Mouse (Mus musculus): Measurements from ENCODE around the gene Mlf1. TPM values are rescaled to one million over a fixed set of nuclear protein-coding genes. Genes with fewer than 3 reads are reported as not detected.

The Mlf1 gene
- polyA plus RNA-seq, 1 experiment from 2014 or later = 44.7 TPM

DNA sequence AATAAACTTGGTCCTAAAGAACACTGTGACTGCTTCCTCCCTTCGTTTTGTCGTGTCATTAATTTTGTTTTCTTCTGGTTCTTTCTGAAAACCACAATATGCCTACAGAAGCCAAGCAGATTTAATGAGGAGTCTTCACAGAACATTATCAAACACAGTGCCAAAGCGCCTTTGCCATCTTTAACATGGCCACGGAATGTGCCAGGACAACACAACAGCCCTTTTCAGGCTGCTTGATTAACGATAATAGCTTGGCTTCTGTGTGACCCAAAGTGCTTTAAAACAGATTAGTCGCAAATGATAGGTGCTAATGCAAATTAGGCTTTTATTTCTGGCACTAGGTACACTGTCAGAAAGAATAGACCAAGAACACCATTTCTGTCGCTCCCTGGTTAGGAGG lies 15.5 kb upstream of the Mlf1 start:
- H3K36me3 ChIP-seq (ENCODE audit: control insufficient read depth, insufficient read depth, low read length) = no peaks in the 10 kb centered on the region
- ATAC-seq (ENCODE audit: low read depth) = no peak
- H3K4me2 ChIP-seq (ENCODE audit: low read depth, low read length) = no peak overlapping the region
- no peak overlapping the region for H3K27ac ChIP-seq (ENCODE audit: low read length)
- H3K4me1 ChIP-seq (replicated peaks; ENCODE audit: control insufficient read depth, insufficient read depth, low read length) = no peaks in the 10 kb centered on the region
- H3K27me3 ChIP-seq (ENCODE audit: control insufficient read depth, insufficient read depth, low read depth, low read length) = no peaks in the 10 kb centered on the region
- WGBS = 80% methylated on average over 7 of the region's 7 CpGs
- H3K4me3 ChIP-seq (ENCODE audit: low read length) = no peak overlapping the region
- no peaks in the 10 kb centered on the region for H3K9me3 ChIP-seq (ENCODE audit: control insufficient read depth, low read length)
- no peak overlapping the region for H3K9ac ChIP-seq (ENCODE audit: low read length)

DNA sequence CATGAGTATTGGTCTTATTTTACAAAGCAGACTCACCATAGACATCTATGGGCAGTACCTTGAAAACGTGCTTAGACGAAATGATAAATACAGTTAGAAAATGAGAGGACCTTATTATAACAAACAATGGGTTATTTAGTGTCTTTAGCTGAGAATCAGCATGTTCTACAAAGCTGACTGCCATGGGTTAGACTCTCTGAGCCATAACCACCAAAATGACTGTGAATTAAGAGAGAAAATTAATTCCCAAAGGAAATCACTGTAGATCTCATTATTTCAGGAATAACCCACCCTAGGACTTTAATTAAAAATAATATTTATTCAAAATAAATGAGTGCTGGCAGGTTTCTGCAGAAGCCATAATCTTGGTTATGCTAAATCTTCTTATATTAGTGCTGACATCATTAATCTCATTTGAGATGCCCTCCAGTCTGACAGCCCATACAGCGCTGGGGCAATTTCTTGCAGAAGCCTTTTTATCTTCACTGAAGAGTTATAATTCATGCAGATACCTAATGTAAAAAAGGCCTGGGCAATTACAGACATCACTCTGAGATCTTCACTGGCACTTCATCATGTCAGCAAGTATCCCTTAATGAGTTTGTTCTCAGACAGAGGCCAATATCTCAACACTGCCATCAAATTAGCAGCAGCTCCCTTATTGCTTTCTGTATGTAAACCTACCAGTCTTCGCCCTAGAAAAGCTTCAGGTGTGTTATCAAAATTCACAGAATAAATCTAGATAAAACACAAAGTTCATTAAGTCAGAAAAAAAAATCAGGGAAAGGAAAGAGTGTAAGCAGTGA lies 7.6 kb upstream of the Mlf1 start:
- no peak overlapping the region for H3K4me3 ChIP-seq (ENCODE audit: low read length)
- no peaks in the 10 kb centered on the region for H3K4me1 ChIP-seq (replicated peaks; ENCODE audit: control insufficient read depth, insufficient read depth, low read length)
- H3K9me3 ChIP-seq (ENCODE audit: control insufficient read depth, low read length) = no peaks in the 10 kb centered on the region
- WGBS = 67% methylated on average over 4 of the region's 4 CpGs
- ATAC-seq (ENCODE audit: low read depth) = no peak
- H3K36me3 ChIP-seq (ENCODE audit: control insufficient read depth, insufficient read depth, low read length) = no peaks in the 10 kb centered on the region
- H3K9ac ChIP-seq (ENCODE audit: low read length) = no peak overlapping the region
- no peak overlapping the region for H3K27ac ChIP-seq (ENCODE audit: low read length)
- no peak overlapping the region for H3K4me2 ChIP-seq (ENCODE audit: low read depth, low read length)
- H3K27me3 ChIP-seq (ENCODE audit: control insufficient read depth, insufficient read depth, low read depth, low read length) = no peaks in the 10 kb centered on the region

DNA sequence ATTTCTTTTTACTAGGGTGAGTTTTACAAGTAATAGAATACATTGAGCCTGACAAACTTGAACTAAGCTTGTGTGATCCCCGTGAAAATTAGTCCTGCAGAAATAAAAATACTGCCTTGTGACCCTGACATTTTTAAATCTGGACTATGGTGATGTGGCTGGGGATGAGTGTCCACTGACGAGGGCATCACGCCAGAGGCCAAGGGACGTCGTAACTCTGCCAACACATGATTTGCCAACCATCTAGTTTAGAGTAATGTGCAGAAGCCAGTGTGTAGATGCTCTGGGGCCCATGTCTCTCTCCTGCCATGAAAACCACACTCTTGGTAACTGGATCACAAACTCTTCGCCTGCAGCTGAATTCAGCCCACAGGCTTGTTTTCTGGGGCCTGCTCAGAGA lies 6.4 kb upstream of the Mlf1 start:
- H3K27me3 ChIP-seq (ENCODE audit: control insufficient read depth, insufficient read depth, low read depth, low read length) = no peaks in the 10 kb centered on the region
- no peak for ATAC-seq (ENCODE audit: low read depth)
- no peaks in the 10 kb centered on the region for H3K36me3 ChIP-seq (ENCODE audit: control insufficient read depth, insufficient read depth, low read length)
- no peak overlapping the region for H3K4me2 ChIP-seq (ENCODE audit: low read depth, low read length)
- 51% methylated on average over 6 of the region's 6 CpGs for WGBS
- H3K27ac ChIP-seq (ENCODE audit: low read length) = no peak overlapping the region
- no peaks in the 10 kb centered on the region for H3K4me1 ChIP-seq (replicated peaks; ENCODE audit: control insufficient read depth, insufficient read depth, low read length)
- H3K9me3 ChIP-seq (ENCODE audit: control insufficient read depth, low read length) = no peaks in the 10 kb centered on the region
- no peak overlapping the region for H3K4me3 ChIP-seq (ENCODE audit: low read length)
- no peak overlapping the region for H3K9ac ChIP-seq (ENCODE audit: low read length)

DNA sequence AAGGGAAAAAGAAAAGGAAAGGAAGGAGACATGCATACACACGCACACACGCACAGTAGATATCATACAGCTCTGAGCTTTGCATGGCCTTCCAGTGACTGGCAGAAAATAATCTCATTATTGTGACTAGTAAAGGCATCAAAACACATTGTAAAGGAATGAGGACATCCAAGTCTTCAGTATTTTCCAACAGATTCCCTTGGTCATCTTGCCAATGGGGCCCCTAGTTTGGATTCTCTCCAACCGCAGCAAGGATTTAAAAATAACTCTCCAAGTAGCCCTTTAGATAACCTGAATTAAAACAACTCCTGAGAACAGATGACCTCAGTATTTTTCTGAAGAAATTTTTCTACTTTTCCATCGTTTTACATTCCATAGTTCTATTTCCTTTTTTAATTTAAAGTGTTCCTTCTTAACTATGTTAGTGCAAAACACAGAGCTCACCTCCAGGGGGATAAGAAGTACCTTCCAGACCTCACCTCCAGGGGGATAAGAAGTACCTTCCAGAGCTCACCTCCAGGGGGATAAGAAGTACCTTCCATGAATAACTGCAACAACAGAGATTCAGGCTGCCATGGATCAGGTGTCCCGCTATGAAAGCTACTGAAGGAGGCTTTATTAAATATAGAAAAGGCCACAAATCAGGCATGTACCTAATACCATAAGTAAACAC lies 4.4 kb upstream of the Mlf1 start:
- H3K27ac ChIP-seq (ENCODE audit: low read length) = no peak overlapping the region

DNA sequence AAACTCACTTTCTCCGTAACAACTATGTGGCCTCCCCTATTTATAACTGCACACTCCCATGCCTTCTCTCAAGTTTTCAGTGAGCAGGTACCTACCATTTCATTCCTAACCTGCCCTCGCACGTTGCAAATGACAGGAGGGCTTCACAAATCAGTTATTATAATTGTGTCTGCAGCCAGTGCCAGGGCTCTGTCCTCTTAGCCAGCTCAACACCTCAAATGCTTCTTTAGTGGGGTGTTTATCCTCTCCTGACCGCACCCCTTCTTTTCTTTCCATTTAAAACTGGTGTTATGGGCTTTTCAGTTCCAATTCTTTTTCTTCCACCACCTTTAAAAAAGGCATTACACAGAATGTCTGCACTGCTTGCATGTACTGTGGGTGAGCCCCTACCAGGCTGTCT lies 1.7 kb upstream of the Mlf1 start:
- WGBS = 69% methylated on average over 4 of the region's 4 CpGs
- ATAC-seq (ENCODE audit: low read depth) = no peak
- no peaks in the 10 kb centered on the region for H3K4me1 ChIP-seq (replicated peaks; ENCODE audit: control insufficient read depth, insufficient read depth, low read length)
- no peaks in the 10 kb centered on the region for H3K36me3 ChIP-seq (ENCODE audit: control insufficient read depth, insufficient read depth, low read length)
- H3K9ac ChIP-seq (ENCODE audit: low read length) = no peak overlapping the region
- H3K27ac ChIP-seq (ENCODE audit: low read length) = no peak overlapping the region
- H3K4me3 ChIP-seq (ENCODE audit: low read length) = no peak overlapping the region
- H3K4me2 ChIP-seq (ENCODE audit: low read depth, low read length) = no peak overlapping the region
- H3K27me3 ChIP-seq (ENCODE audit: control insufficient read depth, insufficient read depth, low read depth, low read length) = peaks cover 6% of the 10 kb centered on the region
- no peaks in the 10 kb centered on the region for H3K9me3 ChIP-seq (ENCODE audit: control insufficient read depth, low read length)

More for the DNA sequence above, 4.4 kb upstream of the Mlf1 start:
- ATAC-seq (ENCODE audit: low read depth) = no peak
- no peak overlapping the region for H3K4me2 ChIP-seq (ENCODE audit: low read depth, low read length)
- no peaks in the 10 kb centered on the region for H3K36me3 ChIP-seq (ENCODE audit: control insufficient read depth, insufficient read depth, low read length)
- 65% methylated on average over 5 of the region's 5 CpGs for WGBS
- no peak overlapping the region for H3K9ac ChIP-seq (ENCODE audit: low read length)
- H3K9me3 ChIP-seq (ENCODE audit: control insufficient read depth, low read length) = no peaks in the 10 kb centered on the region
- peaks cover 5% of the 10 kb centered on the region for H3K27me3 ChIP-seq (ENCODE audit: control insufficient read depth, insufficient read depth, low read depth, low read length)
- H3K4me3 ChIP-seq (ENCODE audit: low read length) = no peak overlapping the region
- H3K4me1 ChIP-seq (replicated peaks; ENCODE audit: control insufficient read depth, insufficient read depth, low read length) = no peaks in the 10 kb centered on the region

DNA sequence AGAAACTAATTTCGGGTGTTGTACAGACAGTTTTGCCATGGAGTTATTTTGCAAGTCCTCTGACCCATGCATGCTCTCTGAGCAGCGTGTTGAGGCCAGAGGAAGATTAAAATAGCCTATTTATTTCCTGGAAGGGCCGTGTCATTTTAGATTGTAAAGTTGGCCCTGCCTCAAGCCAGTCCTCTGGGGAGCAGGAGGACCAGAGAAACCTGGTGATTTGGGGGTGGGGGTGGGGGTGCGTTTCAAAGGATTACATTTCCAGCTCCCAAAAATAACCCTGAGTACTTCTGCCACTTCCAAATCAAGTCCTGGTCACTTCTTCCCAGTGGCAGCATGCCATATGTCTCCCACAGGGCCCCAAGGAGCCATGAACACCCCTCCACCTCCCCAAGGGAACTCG lies 1.1 kb upstream of the Mlf1 start:
- Histone ChIP-seq H3K9ac (ENCODE audit: low read length) (no peak overlapping the region), H3K4me3 (ENCODE audit: low read length) (no peak overlapping the region), H3K9me3 (ENCODE audit: control insufficient read depth, low read length) (no peaks in the 10 kb centered on the region), H3K4me1 (replicated peaks; ENCODE audit: control insufficient read depth, insufficient read depth, low read length) (no peaks in the 10 kb centered on the region), H3K27ac (ENCODE audit: low read length) (no peak overlapping the region), H3K36me3 (ENCODE audit: control insufficient read depth, insufficient read depth, low read length) (no peaks in the 10 kb centered on the region), H3K27me3 (ENCODE audit: control insufficient read depth, insufficient read depth, low read depth, low read length) (peaks cover 6% of the 10 kb centered on the region), H3K4me2 (ENCODE audit: low read depth, low read length) (no peak overlapping the region)
- ATAC-seq (ENCODE audit: low read depth) = no peak
- 47% methylated on average over 5 of the region's 5 CpGs for WGBS

DNA sequence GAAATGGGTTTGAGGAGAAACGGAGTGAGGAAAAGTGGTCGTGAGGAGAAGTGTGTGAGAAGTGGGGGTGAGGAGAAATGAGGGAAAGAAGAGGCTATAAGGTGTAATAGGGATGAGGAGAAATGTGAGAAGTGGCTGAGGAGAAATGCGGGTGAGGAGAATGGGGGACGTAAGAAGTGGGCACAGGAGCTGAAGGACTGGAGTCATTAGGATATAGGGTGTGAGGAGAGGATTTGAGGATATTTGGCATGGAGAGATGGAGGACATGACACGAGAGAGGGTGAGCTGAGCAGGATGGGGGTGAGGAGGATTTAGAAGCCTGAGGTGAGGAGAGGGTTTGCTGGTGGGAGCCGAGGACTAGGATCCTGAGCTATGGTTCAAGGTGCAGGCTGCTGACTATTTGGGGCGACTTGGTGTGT lies 472 bp downstream of the Mlf1 start:
- no peaks in the 10 kb centered on the region for H3K4me1 ChIP-seq (replicated peaks; ENCODE audit: control insufficient read depth, insufficient read depth, low read length)
- 26% methylated on average over 7 of the region's 7 CpGs for WGBS
- H3K27me3 ChIP-seq (ENCODE audit: control insufficient read depth, insufficient read depth, low read depth, low read length) = peaks cover 6% of the 10 kb centered on the region
- peak overlapping the region; percentile 53 for H3K9ac ChIP-seq (ENCODE audit: low read length)
- H3K4me3 ChIP-seq (ENCODE audit: low read length) = peak overlapping the region; percentile 56
- peak overlapping the region; percentile 74 for H3K4me2 ChIP-seq (ENCODE audit: low read depth, low read length)
- no peaks in the 10 kb centered on the region for H3K9me3 ChIP-seq (ENCODE audit: control insufficient read depth, low read length)
- no peaks in the 10 kb centered on the region for H3K36me3 ChIP-seq (ENCODE audit: control insufficient read depth, insufficient read depth, low read length)
- H3K27ac ChIP-seq (ENCODE audit: low read length) = no peak overlapping the region
- ATAC-seq (ENCODE audit: low read depth) = peak; percentile 40

DNA sequence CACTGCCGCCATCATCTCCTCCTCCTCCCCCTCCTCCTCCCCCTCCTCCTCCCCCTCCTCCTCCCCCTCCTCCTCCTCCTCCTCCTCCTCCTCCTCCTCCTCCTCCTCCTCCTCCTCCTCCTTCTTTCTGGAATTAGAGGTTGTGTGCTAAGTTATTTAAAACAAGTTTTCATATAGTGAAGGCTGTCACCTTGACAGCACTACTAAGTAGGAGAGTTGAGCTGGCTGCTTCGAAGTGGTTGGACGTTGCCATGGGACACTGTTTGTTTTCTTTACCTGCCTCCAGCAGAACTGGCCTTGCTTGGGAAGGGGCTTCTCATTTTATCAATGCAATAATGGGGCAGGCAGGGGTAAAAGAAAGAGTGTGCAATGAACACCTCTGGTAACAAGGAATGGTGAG lies 1.2 kb downstream of the Mlf1 start, which contains the start of gene Gm17402:
Gene Gm17402 (minus strand): TSS at position 101 of the 400 bp plus-strand sequence.
- peak within 1 kb of the TSS; percentile 53 for H3K9ac ChIP-seq (ENCODE audit: low read length)
- peaks cover 6% of the 10 kb centered on the region for H3K27me3 ChIP-seq (ENCODE audit: control insufficient read depth, insufficient read depth, low read depth, low read length)
- H3K4me2 ChIP-seq (ENCODE audit: low read depth, low read length) = peak within 1 kb of the TSS; percentile 74
- 9% methylated on average over 3 of the region's 3 CpGs for WGBS
- H3K27ac ChIP-seq (ENCODE audit: low read length) = no peak within 1 kb of the TSS
- ATAC-seq (ENCODE audit: low read depth) = no peak
- H3K4me1 ChIP-seq (replicated peaks; ENCODE audit: control insufficient read depth, insufficient read depth, low read length) = no peaks in the 10 kb centered on the region
- H3K36me3 ChIP-seq (ENCODE audit: control insufficient read depth, insufficient read depth, low read length) = no peaks in the 10 kb centered on the region
- H3K4me3 ChIP-seq (ENCODE audit: low read length) = peak within 1 kb of the TSS; percentile 56
- no peaks in the 10 kb centered on the region for H3K9me3 ChIP-seq (ENCODE audit: control insufficient read depth, low read length)

DNA sequence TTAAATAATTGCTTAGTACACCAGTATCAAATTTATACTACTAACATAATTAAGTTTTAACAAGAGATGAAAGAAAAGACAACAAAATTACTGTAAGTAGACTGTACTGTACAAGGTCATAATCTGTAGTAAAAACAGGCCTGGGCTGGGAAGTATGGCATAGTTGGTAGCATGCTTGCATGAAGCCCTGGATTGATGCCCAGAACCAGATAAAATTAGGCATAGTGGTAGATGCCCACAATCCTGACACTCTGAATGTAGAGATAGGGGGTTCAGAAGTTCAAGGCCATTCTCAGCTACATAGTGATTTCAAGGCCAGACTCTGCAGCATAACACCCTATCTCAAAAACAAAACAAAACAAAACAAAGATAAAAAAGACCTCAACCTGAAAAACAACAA lies 4.3 kb downstream of the Mlf1 start:
- Histone ChIP-seq H3K27ac (ENCODE audit: low read length) (no peak overlapping the region), H3K9me3 (ENCODE audit: control insufficient read depth, low read length) (no peaks in the 10 kb centered on the region), H3K27me3 (ENCODE audit: control insufficient read depth, insufficient read depth, low read depth, low read length) (peaks cover 4% of the 10 kb centered on the region; the same call in 1 of the 2 replicates), H3K36me3 (ENCODE audit: control insufficient read depth, insufficient read depth, low read length) (no peaks in the 10 kb centered on the region), H3K4me1 (replicated peaks; ENCODE audit: control insufficient read depth, insufficient read depth, low read length) (no peaks in the 10 kb centered on the region), H3K4me3 (ENCODE audit: low read length) (no peak overlapping the region), H3K4me2 (ENCODE audit: low read depth, low read length) (no peak overlapping the region), H3K9ac (ENCODE audit: low read length) (no peak overlapping the region)
- no peak for ATAC-seq (ENCODE audit: low read depth)
